ENCODE assay signal across 7 mouse cellular contexts in genomic region chr2:30712841-30713401, GRCm38 (mm10).
DNase-seq lines count a peak whose midpoint lies in the region; ATAC-seq lines count a peak whose summit lies in the region.

No protein-coding gene starts in this region.

- peak overlapping the region; percentile 91 for H3K27ac ChIP-seq in lung, embryonic 16.5 days (ENCODE audit: low read length)
- peak overlapping the region; percentile 99 for H3K27ac ChIP-seq in embryonic facial prominence, embryonic 10.5 days (replicated peaks)
- H3K27ac ChIP-seq in hindbrain, embryonic 10.5 days = peak overlapping the region; percentile 100
- peak overlapping the region; percentile 95 for H3K27ac ChIP-seq in neural tube, embryonic 12.5 days

- ATAC-seq in lung, embryonic 16.5 days (ENCODE audit: low read depth) = no peak
- no peak for ATAC-seq in neural tube, embryonic 12.5 days (ENCODE audit: low FRiP score, low read depth)

- no peaks in the 10 kb centered on the region for H3K27me3 ChIP-seq in lung, embryonic 16.5 days (ENCODE audit: control insufficient read depth, insufficient read depth, low read depth, low read length)
- H3K27me3 ChIP-seq in embryonic facial prominence, embryonic 10.5 days (replicated peaks; ENCODE audit: low read depth, poor library complexity, severe bottlenecking) = no peaks in the 10 kb centered on the region
- no peaks in the 10 kb centered on the region; the same call in 1 of the 2 replicates for H3K27me3 ChIP-seq in hindbrain, embryonic 10.5 days (ENCODE audit: insufficient read depth, poor library complexity, severe bottlenecking)
- no peaks in the 10 kb centered on the region for H3K27me3 ChIP-seq in neural tube, embryonic 12.5 days (replicated peaks)

- no peaks in the 10 kb centered on the region for H3K9me3 ChIP-seq in lung, embryonic 16.5 days (ENCODE audit: control insufficient read depth, low read length)
- H3K9me3 ChIP-seq in embryonic facial prominence, embryonic 10.5 days = no peaks in the 10 kb centered on the region
- H3K9me3 ChIP-seq in hindbrain, embryonic 10.5 days = no peaks in the 10 kb centered on the region
- H3K9me3 ChIP-seq in neural tube, embryonic 12.5 days = no peaks in the 10 kb centered on the region

- DNase-seq in lung, postnatal 10 days = no peak
- peak; percentile 30 for DNase-seq in embryonic facial prominence, embryonic 10.5 days (ENCODE audit: low spot score)
- no peak for DNase-seq in hindbrain, embryonic 10.5 days (ENCODE audit: low spot score)
- DNase-seq in left cerebral cortex, postnatal 36 days (ENCODE audit: low spot score in 2 of 2) = no peak
- DNase-seq in layer of hippocampus, adult 9-10 months (ENCODE audit: low spot score) = no peak

- peaks cover 62% of the 10 kb centered on the region for H3K4me1 ChIP-seq in lung, embryonic 16.5 days (replicated peaks; ENCODE audit: control insufficient read depth, insufficient read depth, low read length)
- H3K4me1 ChIP-seq in embryonic facial prominence, embryonic 10.5 days = peaks cover 90% of the 10 kb centered on the region
- H3K4me1 ChIP-seq in hindbrain, embryonic 10.5 days (replicated peaks) = peaks cover 84% of the 10 kb centered on the region
- H3K4me1 ChIP-seq in neural tube, embryonic 12.5 days = peaks cover 68% of the 10 kb centered on the region

- H3K9ac ChIP-seq in lung, embryonic 16.5 days (ENCODE audit: low read length) = peak overlapping the region; percentile 79
- H3K9ac ChIP-seq in neural tube, embryonic 12.5 days = peak overlapping the region; percentile 69

- H3K36me3 ChIP-seq in lung, embryonic 16.5 days (ENCODE audit: control insufficient read depth, insufficient read depth, low read length) = no peaks in the 10 kb centered on the region
- no peaks in the 10 kb centered on the region for H3K36me3 ChIP-seq in embryonic facial prominence, embryonic 10.5 days (replicated peaks)
- no peaks in the 10 kb centered on the region for H3K36me3 ChIP-seq in hindbrain, embryonic 10.5 days
- H3K36me3 ChIP-seq in neural tube, embryonic 12.5 days = no peaks in the 10 kb centered on the region

- 48% methylated on average over 9 of the region's 9 CpGs for WGBS in lung, embryonic 16.5 days
- whole genome bisulfite sequencing in embryonic facial prominence, embryonic 10.5 days = 61% methylated on average over 9 of the region's 9 CpGs
- WGBS in hindbrain, embryonic 10.5 days = 59% methylated on average over 9 of the region's 9 CpGs
- 62% methylated on average over 9 of the region's 9 CpGs for WGBS in neural tube, embryonic 12.5 days

- H3K4me2 ChIP-seq in lung, embryonic 16.5 days (ENCODE audit: low read depth, low read length) = peak overlapping the region; percentile 86; the same call in 1 of the 2 replicates
- peak overlapping the region; percentile 77; the same call in 1 of the 2 replicates for H3K4me2 ChIP-seq in neural tube, embryonic 12.5 days (replicated peaks)

- H3K4me3 ChIP-seq in lung, embryonic 16.5 days (ENCODE audit: low read length) = no peak overlapping the region
- no peak overlapping the region for H3K4me3 ChIP-seq in embryonic facial prominence, embryonic 10.5 days
- no peak overlapping the region for H3K4me3 ChIP-seq in hindbrain, embryonic 10.5 days
- no peak overlapping the region for H3K4me3 ChIP-seq in neural tube, embryonic 12.5 days

- intact Hi-C loops in left cerebral cortex, postnatal 36 days (cut with DNase I) = no loop called here
